Mouse (Mus musculus) spleen, adult 2 months (tissue): ENCODE measurements around the gene Kdelr2.

ENCODE experiments used
- CTCF ChIP-seq: fragments of 200-500 bp; IDR thresholded peaks from 2 replicates; pipeline ENCODE4 v1.5.1; 2011; ENCODE audit warnings: mild to moderate bottlenecking, inconsistent platforms; ENCODE audit not compliant: insufficient read depth, insufficient read length, insufficient replicate concordance; ENCODE audit errors: extremely low read depth
- POLR2A ChIP-seq: fragments of 200-500 bp; IDR thresholded peaks from 2 replicates; pipeline ENCODE4 v1.6.1; 2011; ENCODE audit warnings: low read depth, low read length, inconsistent platforms

DNA sequence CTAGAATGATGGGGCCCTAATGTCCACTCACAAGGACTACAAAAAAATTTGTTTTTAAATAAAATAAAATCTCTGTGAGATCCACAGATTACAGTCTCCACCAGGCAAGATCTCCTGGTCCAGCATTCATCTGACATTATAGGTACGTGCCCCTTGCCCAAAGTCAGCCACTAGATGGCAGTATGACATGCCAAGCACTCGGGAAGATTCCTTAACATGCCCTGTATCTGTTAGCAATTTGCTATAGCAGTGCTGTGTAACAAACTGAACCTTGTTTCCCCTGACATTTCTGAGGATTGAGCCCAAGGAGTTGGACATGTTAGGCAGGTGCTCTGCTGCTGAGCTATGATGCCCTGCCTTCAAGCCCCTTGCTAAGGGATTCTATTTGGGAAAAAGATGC, 8.0 kb upstream of the Kdelr2 start:
- peak; percentile 56; the same call in 1 of the 2 replicates for TF ChIP-seq CTCF
- no peak for TF ChIP-seq POLR2A
